Mouse (Mus musculus): ENCODE results near the gene Odf3b.

- no peak for TF ChIP-seq POLR2A (IDR thresholded peaks at IDR 0.05; ENCODE audit: low read depth, low read length)
- TF ChIP-seq CTCF (IDR thresholded peaks at IDR 0.05; ENCODE audit: borderline replicate concordance, insufficient read depth, low read length), result no peak
Measured at GRCm38 (mm10) chr15:89404831-89405623, 25.9 kb upstream of the Odf3b start.

Data from embryonic fibroblast, embryonic 13.5 days (primary cell).